Mouse (Mus musculus): Measurements from ENCODE around the gene Pqlc2. TPM values are rescaled to one million over a fixed set of nuclear protein-coding genes. Genes with fewer than 3 reads are reported as not detected.
A peak's percentile ranks its signal among the peaks of the same experiment; 100 is the strongest.

Gene Pqlc2
- polyA plus RNA-seq, 1 experiment from 2014 or later, result 92.6 TPM

DNA sequence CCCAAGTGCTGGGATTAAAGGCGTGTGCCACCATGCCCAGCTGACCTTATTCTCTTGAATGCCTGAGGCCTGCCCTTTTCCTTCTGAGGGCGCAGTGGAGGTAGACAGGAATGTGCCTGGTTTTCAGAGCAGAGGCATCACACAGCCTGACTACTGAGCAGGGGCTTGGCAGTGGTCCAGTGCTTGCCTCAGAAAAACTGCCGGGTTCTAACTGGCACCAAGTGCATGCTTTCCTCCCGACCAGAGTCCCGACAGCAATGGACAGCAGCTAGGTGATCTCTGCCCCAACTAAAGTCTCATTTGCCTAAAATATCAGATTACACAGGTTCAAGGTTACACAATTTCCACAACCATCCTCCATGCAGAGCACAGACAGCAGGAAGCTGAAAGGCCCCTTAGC, 33.2 kb upstream of the Pqlc2 start:
- H3K27me3 ChIP-seq (replicated peaks; ENCODE audit: control insufficient read depth, insufficient read depth, low read length), result no peaks in the 10 kb centered on the region
- H3K4me1 ChIP-seq (replicated peaks; ENCODE audit: control insufficient read depth, insufficient read depth, low read length), result no peaks in the 10 kb centered on the region
- no peaks in the 10 kb centered on the region for H3K9me3 ChIP-seq (ENCODE audit: control insufficient read depth)
- ATAC-seq, result no peak
- no peak overlapping the region for H3K4me2 ChIP-seq (replicated peaks; ENCODE audit: low read depth)
- peaks cover 28% of the 10 kb centered on the region for H3K36me3 ChIP-seq (ENCODE audit: control insufficient read depth, insufficient read depth)
- H3K27ac ChIP-seq (ENCODE audit: low read depth, low read length), result no peak overlapping the region
- no peak for TF ChIP-seq CTCF (IDR thresholded peaks at IDR 0.05; ENCODE audit: low read depth)
- 59% methylated on average over 5 of the region's 5 CpGs for WGBS
- no peak overlapping the region for H3K9ac ChIP-seq (ENCODE audit: low read depth, low read length)
- H3K4me3 ChIP-seq (ENCODE audit: low read depth, low read length), result no peak overlapping the region

DNA sequence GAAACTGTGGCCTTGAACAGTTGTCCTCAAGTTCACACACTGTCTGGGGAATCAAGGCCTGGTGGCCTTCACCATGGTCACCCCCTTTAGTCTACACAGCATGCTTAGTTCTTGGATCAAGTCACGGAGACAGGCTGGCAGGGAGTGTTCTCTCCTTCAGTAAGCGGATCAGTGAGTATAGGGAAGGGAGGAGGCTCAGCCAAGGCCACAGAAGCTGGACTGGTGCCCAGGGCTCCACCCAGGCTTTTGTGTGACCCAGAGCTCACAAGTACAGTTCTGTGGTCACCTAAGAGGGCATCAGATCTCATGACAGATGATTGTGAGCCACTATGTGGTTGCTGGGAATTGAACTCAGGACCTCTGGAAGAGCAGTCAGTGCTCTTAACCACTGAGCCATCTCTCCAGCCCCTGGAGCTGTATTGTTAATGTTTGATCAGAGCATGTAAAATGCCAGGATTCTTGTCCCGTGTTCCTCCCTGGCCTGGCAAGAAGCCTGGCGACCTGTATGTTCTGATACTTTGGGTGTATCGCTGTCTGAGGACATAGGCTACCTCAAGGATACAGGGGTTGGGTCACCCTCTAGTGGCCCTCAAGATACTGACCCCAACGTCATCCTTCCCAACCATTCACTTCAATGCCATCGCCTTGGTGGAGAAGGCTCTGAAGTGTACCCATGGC, 31.2 kb upstream of the Pqlc2 start:
- WGBS, result 68% methylated on average over 7 of the region's 7 CpGs
- Histone ChIP-seq H3K27me3 (replicated peaks; ENCODE audit: control insufficient read depth, insufficient read depth, low read length) (no peaks in the 10 kb centered on the region), H3K9ac (ENCODE audit: low read depth, low read length) (no peak overlapping the region), H3K27ac (ENCODE audit: low read depth, low read length) (no peak overlapping the region), H3K9me3 (ENCODE audit: control insufficient read depth) (no peaks in the 10 kb centered on the region), H3K4me3 (ENCODE audit: low read depth, low read length) (no peak overlapping the region), H3K36me3 (ENCODE audit: control insufficient read depth, insufficient read depth) (peaks cover 9% of the 10 kb centered on the region), H3K4me1 (replicated peaks; ENCODE audit: control insufficient read depth, insufficient read depth, low read length) (no peaks in the 10 kb centered on the region), H3K4me2 (replicated peaks; ENCODE audit: low read depth) (no peak overlapping the region)
- TF ChIP-seq CTCF (IDR thresholded peaks at IDR 0.05; ENCODE audit: low read depth), result no peak
- no peak for ATAC-seq

DNA sequence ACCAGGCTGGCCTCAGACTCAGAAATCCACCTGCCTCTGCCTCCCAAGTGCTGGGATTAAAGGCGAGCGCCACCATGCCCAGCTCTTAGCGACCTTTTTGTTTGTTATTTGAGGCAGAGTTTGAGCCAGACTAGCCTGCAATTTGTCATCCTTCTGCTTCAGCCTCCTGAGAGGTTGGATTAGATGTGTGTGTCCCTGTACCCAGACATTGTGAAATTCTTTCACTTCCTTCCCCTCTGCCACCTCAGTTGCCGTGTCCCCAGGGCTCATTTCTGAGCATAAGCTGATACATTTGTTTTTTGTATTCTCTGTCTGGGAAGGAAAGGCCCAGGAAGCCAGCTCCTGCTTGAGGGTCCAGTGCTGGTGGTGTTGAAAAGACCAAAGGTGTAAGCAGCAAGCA, 30.3 kb upstream of the Pqlc2 start:
- TF ChIP-seq CTCF (IDR thresholded peaks at IDR 0.05; ENCODE audit: low read depth), result no peak
- no peaks in the 10 kb centered on the region for H3K4me1 ChIP-seq (replicated peaks; ENCODE audit: control insufficient read depth, insufficient read depth, low read length)
- no peak overlapping the region for H3K4me2 ChIP-seq (replicated peaks; ENCODE audit: low read depth)
- peaks cover under 1% of the 10 kb centered on the region; the same call in 1 of the 2 replicates for H3K36me3 ChIP-seq (ENCODE audit: control insufficient read depth, insufficient read depth)
- ATAC-seq, result no peak
- no peaks in the 10 kb centered on the region for H3K27me3 ChIP-seq (replicated peaks; ENCODE audit: control insufficient read depth, insufficient read depth, low read length)
- no peaks in the 10 kb centered on the region for H3K9me3 ChIP-seq (ENCODE audit: control insufficient read depth)
- WGBS, result 83% methylated on average over 4 of the region's 4 CpGs
- H3K27ac ChIP-seq (ENCODE audit: low read depth, low read length), result no peak overlapping the region
- H3K9ac ChIP-seq (ENCODE audit: low read depth, low read length), result no peak overlapping the region
- H3K4me3 ChIP-seq (ENCODE audit: low read depth, low read length), result no peak overlapping the region

DNA sequence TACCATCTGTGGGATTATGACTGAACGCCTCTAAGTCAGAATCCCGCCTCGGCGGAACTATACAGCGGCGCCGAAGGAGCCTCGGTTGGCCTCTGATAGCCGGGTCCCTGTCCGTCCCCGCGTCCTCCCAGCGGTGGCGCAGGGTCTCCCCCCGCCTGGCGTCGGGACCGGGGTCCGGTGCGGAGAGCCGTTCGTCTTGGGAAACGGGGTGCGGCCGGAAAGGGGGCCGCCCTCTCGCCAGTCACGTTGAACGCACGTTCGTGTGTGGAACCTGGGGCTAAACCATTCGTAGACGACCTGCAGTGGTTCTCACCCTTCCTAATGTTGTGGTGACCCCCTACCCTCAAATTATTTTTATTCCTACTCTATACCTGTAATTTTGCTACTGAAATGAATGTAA, 27.6 kb upstream of the Pqlc2 start:
- H3K36me3 ChIP-seq (ENCODE audit: control insufficient read depth, insufficient read depth), result no peaks in the 10 kb centered on the region
- no peaks in the 10 kb centered on the region for H3K27me3 ChIP-seq (replicated peaks; ENCODE audit: control insufficient read depth, insufficient read depth, low read length)
- 49% methylated on average over 33 of the region's 33 CpGs for WGBS
- no peak for TF ChIP-seq CTCF (IDR thresholded peaks at IDR 0.05; ENCODE audit: low read depth)
- H3K9ac ChIP-seq (ENCODE audit: low read depth, low read length), result no peak overlapping the region
- H3K27ac ChIP-seq (ENCODE audit: low read depth, low read length), result no peak overlapping the region
- no peaks in the 10 kb centered on the region for H3K9me3 ChIP-seq (ENCODE audit: control insufficient read depth)
- ATAC-seq, result peak; percentile 46; the same call in 1 of the 2 replicates
- no peak overlapping the region for H3K4me3 ChIP-seq (ENCODE audit: low read depth, low read length)
- no peak overlapping the region for H3K4me2 ChIP-seq (replicated peaks; ENCODE audit: low read depth)
- H3K4me1 ChIP-seq (replicated peaks; ENCODE audit: control insufficient read depth, insufficient read depth, low read length), result no peaks in the 10 kb centered on the region

DNA sequence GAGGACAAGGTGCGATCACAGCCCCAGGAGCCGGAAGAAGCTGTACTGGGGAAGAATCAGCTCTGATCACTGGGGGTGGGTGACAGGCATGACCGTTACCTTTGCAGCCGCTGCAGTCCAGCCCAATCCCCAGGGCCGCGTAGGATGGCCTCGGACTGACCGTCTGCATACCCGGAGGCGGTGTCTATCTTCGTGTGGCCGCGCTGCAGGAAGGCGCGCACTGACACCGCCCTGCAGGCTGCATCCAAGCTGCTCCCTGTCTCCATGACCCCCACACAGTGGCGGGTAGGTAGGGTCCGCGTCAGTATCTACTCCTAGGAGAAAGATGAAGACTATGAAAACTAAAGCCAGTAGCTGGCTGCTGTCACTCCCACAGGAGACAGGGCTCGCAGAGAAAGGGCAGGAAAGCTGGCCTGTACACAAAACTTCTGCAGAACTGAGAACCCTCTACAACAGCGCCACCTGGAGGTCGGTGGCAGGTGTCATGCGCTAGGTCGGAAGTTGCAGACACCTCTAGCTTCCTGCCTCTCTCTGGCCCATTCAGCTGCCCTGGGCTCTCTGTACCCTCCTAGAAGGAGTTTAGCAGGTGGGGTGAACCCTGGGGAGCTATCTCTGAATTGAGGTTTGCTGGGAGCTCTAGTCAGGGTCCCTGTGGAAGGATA, 26.4 kb upstream of the Pqlc2 start:
- H3K27ac ChIP-seq (ENCODE audit: low read depth, low read length), result no peak overlapping the region
- H3K4me2 ChIP-seq (replicated peaks; ENCODE audit: low read depth), result peak overlapping the region; percentile 65
- no peaks in the 10 kb centered on the region for H3K36me3 ChIP-seq (ENCODE audit: control insufficient read depth, insufficient read depth)
- no peaks in the 10 kb centered on the region for H3K4me1 ChIP-seq (replicated peaks; ENCODE audit: control insufficient read depth, insufficient read depth, low read length)
- peak; percentile 91 for TF ChIP-seq CTCF (IDR thresholded peaks at IDR 0.05; ENCODE audit: low read depth)
- WGBS, result 23% methylated on average over 24 of the region's 24 CpGs
- no peaks in the 10 kb centered on the region for H3K9me3 ChIP-seq (ENCODE audit: control insufficient read depth)
- H3K9ac ChIP-seq (ENCODE audit: low read depth, low read length), result peak overlapping the region; percentile 37; the same call in 1 of the 2 replicates
- ATAC-seq, result peak; percentile 71
- H3K27me3 ChIP-seq (replicated peaks; ENCODE audit: control insufficient read depth, insufficient read depth, low read length), result no peaks in the 10 kb centered on the region
- H3K4me3 ChIP-seq (ENCODE audit: low read depth, low read length), result peak overlapping the region; percentile 28

DNA sequence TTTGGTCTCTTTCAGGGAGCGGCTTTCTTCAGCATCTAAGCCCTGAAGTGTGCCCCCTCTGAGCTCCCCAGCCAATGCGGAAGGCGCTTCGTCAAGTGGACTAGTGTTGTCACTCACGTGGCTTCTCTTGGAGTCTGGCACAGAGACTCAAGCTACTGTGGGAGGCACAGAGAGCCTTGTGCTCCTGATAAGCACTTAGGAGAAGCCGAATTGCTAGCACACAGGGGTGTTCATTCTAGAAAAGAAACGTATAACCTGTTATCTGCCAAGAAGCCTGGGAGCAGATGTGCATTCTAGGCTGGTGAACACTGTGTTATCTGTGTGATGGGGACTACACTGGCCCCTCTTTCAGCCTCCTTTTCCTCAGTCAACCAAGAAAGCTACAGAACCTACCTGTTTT, 25.0 kb upstream of the Pqlc2 start:
- H3K27me3 ChIP-seq (replicated peaks; ENCODE audit: control insufficient read depth, insufficient read depth, low read length), result no peaks in the 10 kb centered on the region
- H3K27ac ChIP-seq (ENCODE audit: low read depth, low read length), result no peak overlapping the region
- H3K36me3 ChIP-seq (ENCODE audit: control insufficient read depth, insufficient read depth), result no peaks in the 10 kb centered on the region
- 0 out of 2 replicates have a peak, but pooled peaks have one; percentile 13 for ATAC-seq
- no peak overlapping the region for H3K9ac ChIP-seq (ENCODE audit: low read depth, low read length)
- no peak overlapping the region for H3K4me2 ChIP-seq (replicated peaks; ENCODE audit: low read depth)
- no peaks in the 10 kb centered on the region for H3K9me3 ChIP-seq (ENCODE audit: control insufficient read depth)
- 44% methylated on average over 7 of the region's 7 CpGs for WGBS
- TF ChIP-seq CTCF (IDR thresholded peaks at IDR 0.05; ENCODE audit: low read depth), result no peak
- 0 out of 2 replicates have a peak, but pooled peaks cover 2% of the 10 kb centered on the region for H3K4me1 ChIP-seq (replicated peaks; ENCODE audit: control insufficient read depth, insufficient read depth, low read length)
- H3K4me3 ChIP-seq (ENCODE audit: low read depth, low read length), result no peak overlapping the region

All from intestine, postnatal 0 days (tissue).